Mouse (Mus musculus) thymus, adult 2 months (tissue): ENCODE measurements around the gene Exoc2.

ENCODE experiments used
- CTCF ChIP-seq: fragments of 200-500 bp; IDR thresholded peaks from 2 replicates; pipeline ENCODE4 v1.5.1; 2012; ENCODE audit warnings: mild to moderate bottlenecking, control low read depth, low read length, moderate library complexity, borderline replicate concordance; ENCODE audit not compliant: control insufficient read depth, poor library complexity, insufficient read depth; ENCODE audit errors: extremely low read depth
- POLR2A ChIP-seq: fragments of 200-500 bp; IDR thresholded peaks from 2 replicates; pipeline ENCODE4 v1.6.1; 2012; ENCODE audit warnings: mild to moderate bottlenecking, low read length, control low read depth, moderate library complexity; ENCODE audit not compliant: control insufficient read depth, poor library complexity, insufficient read depth; ENCODE audit errors: extremely low read depth

GRCm38 (mm10) chr13:30777678-30778179, 196.2 kb downstream of the Exoc2 start:
- TF ChIP-seq POLR2A (no peak), CTCF (no peak)
